Mouse (Mus musculus) heart, postnatal 0 days (tissue): ENCODE measurements around the gene Mpdu1.
A peak's percentile ranks its signal among the peaks of the same experiment; 100 is the strongest.

Experiments used
- CTCF ChIP-seq: IDR thresholded peaks from 2 replicates; pipeline ENCODE4 v1.5.1; 2016; ENCODE audit warnings: antibody characterized with exemption, control low read depth, low read depth
- EP300 ChIP-seq: IDR thresholded peaks from 2 replicates; pipeline ENCODE4 v1.6.1; 2016; ENCODE audit warnings: antibody characterized with exemption, low read depth

DNA sequence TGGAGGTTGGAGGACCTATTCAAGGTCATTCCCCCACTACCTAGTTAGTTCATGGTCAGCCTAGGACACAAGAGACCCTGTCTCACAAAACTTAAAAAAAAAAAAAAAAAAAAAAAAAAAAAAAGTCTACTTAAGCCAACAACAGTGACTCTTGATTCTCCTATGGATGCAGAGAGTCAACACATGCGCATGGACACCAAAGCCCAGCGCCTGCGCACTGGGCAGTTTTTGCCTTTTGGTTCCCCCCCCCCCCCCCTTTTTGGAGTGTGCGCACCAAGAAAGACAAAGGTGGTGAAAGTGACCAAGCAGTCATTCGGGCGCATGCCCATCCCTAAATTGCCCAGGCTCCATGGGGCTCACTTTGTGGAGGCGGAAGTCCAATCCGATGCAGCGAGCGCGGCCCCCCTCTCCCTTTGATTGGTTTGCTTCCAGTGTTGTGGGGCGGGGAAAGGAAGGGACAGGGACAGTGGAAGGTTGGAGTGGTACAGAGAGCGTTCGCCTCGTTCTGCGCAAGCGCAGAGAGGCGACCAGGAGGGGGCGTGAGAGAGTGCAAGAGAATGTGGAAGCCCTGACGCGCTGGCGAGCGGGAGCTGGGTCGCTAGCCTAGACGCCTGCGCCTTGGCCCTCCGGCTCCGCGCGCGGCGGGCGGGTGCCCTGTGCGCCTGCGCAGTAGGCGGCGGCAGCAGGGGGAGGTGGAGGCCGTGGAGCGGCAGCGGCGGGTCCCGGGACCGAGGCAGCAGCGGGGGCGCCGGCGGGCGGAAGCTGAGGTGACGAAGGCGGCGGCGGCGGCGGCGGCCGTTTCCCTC lies 30.0 kb downstream of the Mpdu1 start, which contains the start of gene Fxr2:
- TF ChIP-seq CTCF (peak; percentile 84), EP300 (no peak)
